Mouse (Mus musculus) layer of hippocampus, postnatal 10 days (tissue): ENCODE results near the gene Orc5. TPM values are rescaled to one million over a fixed set of nuclear protein-coding genes. Genes with fewer than 3 reads are reported as not detected.

ENCODE experiments used
- total RNA-seq, 2 experiments: library from RNA; stranded (reverse); gene quantifications; 2 replicates each; pipeline ENCODE4 v1.2.3; 2021

The Orc5 gene
- total RNA-seq, 2 experiments from 2014 or later = 22.7 to 23.4 TPM

Other genes with a start within 250 kb of the Orc5 start
- gene Reln, start 205.7 kb downstream of the Orc5 start, total RNA-seq = 100 to 1,000 TPM; 112 to 124 TPM
- gene Lhfpl3, start 195.6 kb upstream of the Orc5 start, total RNA-seq = 10 to 100 TPM; 29.5 to 31.1 TPM